Mouse (Mus musculus) embryo, embryonic 11.5 days (tissue): Measurements from ENCODE around the gene Prl7b1.

ENCODE experiments used
- DNase-seq: peaks from one replicate; pipeline ENCODE4 v3.0.0-alpha.2; 2012; ENCODE audit warnings: low read depth, low spot score

Gene Prl7b1

GRCm38 (mm10) chr13:27610482-27610881, at the start of gene Prl7b1:
Prl7b1 (minus strand) TSS chr13:27610582.
- no peak for DNase-seq

DNA sequence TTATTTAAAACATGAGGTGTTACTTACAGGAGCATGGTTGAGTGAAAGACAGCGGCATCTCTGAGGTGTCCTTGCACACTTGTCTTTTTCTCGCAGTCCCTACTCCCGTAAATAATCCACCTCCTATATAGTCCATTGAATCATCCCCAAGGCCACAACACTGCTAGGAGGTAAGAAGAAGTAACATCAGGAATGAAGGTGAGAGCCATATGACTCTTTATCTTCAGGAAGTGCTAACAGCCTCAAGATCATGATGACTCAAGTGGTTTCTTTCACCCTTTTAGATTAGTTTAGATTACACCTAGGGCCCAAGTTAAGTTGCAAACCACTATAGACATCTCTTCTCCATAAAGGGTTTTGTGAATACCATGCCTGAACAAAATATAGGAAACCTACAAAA, 32.0 kb upstream of the Prl7b1 start, which contains the start of gene Prl7a1:
TSS of gene Prl7a1 (minus strand) at position 101 of the 400 bp plus-strand sequence.
- no peak for DNase-seq

DNA sequence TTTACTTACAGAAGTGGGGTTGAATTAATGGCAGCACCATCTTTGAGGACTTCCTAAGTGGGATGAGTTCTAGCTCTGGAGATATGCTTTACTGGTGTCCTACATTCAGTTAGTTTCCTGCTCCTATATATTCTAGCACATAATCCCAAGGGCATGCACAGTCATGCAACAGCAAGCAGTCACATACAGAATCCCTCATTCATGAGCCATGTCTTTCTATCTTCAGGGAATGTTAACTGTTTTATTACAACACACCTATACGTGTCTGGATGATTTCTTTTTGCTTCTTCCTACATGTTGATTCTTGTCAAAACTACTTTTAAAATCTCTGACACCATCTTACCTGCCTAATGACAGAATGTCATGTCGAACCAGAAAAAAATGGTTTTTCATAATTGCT, 28.3 kb downstream of the Prl7b1 start, which contains the start of gene Prl8a1:
TSS of gene Prl8a1 (minus strand) at position 101 of the 400 bp plus-strand sequence.
- no peak for DNase-seq

DNA sequence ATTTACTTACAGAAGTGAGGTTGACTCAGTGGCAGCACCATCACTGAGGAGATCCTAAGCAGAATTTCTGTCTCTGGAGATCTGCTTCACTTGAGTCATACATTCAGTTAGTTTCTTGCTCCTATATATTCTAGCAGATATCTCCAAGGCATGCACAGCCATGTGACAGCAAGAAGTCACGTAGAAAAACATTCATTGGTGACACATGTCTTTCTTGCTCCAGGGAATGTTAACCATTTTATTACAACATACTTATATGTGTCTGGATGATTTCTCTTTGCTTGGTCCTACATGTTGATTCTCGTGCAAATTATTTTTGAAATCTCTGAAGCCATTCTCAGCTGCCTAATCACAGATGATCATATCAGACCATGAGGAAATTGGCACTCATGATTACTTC, 45.9 kb downstream of the Prl7b1 start, which contains the start of gene Prl8a9:
TSS of gene Prl8a9 (minus strand) at position 101 of the 400 bp plus-strand sequence.
- DNase-seq: no peak

DNA sequence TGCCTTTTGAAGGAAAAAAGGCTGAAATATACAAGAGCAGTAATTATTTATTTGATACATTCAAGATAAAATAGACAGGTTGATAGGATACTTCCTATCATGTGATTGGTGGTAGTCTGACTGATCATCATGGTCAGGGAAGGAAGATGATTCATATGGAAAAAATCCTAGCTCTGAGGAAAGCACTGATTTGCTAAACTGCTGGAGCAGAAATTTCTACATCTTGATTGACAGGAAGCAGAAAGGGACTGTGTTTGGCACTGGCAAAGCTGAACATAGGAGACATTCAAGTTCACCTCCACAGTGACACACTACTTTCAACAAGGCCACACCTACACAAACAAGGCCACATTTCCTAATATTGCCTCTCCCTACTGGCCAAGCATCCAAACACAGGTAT, 57.0 kb downstream of the Prl7b1 start:
- DNase-seq: no peak
